Mouse (Mus musculus): ENCODE measurements around the gene Gm10800.
"Not testable (repeated sequence)": the region's sequence is repeated elsewhere in the genome, so short reads cannot be mapped to it uniquely, and the experiment has no call there.

Gene Gm10800

DNA sequence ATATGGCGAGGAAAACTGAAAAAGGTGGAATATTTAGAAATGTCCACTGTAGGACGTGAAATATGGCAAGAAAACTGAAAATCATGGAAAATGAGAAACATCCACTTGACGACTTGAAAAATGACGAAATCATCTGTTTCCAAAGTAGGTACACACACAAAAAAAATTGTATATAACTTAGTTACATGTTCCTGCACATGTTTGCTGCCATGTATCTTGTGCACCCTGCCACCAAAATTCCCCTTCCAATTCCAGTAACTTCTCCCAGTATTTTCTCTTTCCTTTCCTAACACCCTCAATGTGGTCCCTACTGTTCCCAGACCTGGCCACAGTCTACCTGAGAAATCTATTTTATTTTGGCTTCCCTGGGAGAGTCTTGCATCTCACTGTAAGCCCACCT lies at the start of gene Gm10800:
Gene Gm10800 (minus strand): TSS at position 101 of the 400 bp plus-strand sequence.
- not testable (repeated sequence) for H3K36me3 ChIP-seq (ENCODE audit: control insufficient read depth, insufficient read depth, low read length, poor library complexity, severe bottlenecking); H3K27me3 ChIP-seq (ENCODE audit: control insufficient read depth, insufficient read depth, low read length, poor library complexity, severe bottlenecking); DNase-seq (ENCODE audit: low read depth, low spot score)

DNA sequence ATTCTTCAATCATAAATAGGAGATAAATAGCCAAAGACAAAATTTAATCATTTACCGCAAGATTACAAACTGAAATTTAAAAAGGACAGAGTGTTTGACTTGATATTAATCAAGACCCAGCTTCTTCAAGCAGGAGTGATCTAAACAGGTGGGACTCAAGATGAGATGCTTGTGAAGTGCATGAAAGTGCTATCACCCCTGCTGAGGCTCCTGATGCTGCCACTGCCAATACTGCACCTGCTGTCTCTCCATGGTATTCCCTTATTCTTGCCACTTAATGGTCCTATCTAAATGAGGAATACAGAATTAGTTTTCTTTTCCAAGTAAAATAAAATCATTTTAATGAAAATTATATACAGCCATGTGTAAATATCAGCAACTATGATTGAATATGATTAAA lies 30.4 kb upstream of the Gm10800 start:
- Histone ChIP-seq H3K36me3 (ENCODE audit: control insufficient read depth, insufficient read depth, low read length, poor library complexity, severe bottlenecking) (no peaks in the 10 kb centered on the region), H3K27me3 (ENCODE audit: control insufficient read depth, insufficient read depth, low read length, poor library complexity, severe bottlenecking) (no peaks in the 10 kb centered on the region)
- DNase-seq (ENCODE audit: low read depth, low spot score), result no peak

DNA sequence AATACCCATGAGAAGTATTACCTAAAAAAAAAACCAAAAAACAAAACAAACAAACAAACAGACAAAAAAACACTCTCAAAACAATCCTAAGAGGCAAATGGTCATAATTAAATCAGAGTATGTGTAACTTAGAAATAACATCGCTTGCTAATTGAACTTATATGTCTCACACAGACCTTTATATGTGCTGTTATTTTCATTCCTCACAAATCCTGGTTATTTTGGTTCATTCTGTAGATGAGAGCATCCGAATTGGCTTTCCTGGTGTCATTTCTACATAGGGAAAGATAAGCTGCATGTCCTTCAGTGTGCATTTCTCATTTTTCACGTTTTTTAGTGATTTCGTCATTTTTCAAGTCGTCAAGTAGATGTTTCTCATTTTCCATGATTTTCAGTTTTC lies 5.2 kb downstream of the Gm10800 start, which contains the start of gene Gm10801:
Gene Gm10801 (plus strand): TSS at position 301 of the 400 bp plus-strand sequence.
- H3K27me3 ChIP-seq (ENCODE audit: control insufficient read depth, insufficient read depth, low read length, poor library complexity, severe bottlenecking); H3K36me3 ChIP-seq (ENCODE audit: control insufficient read depth, insufficient read depth, low read length, poor library complexity, severe bottlenecking); DNase-seq (ENCODE audit: low read depth, low spot score): not testable (repeated sequence)

Measured in splenic B cell, adult 2 months (primary cell).